Mouse (Mus musculus) lung, postnatal 0 days (tissue): ENCODE measurements around the gene Cdh13. TPM values are rescaled to one million over a fixed set of nuclear protein-coding genes. Genes with fewer than 3 reads are reported as not detected.
A peak's percentile ranks its signal among the peaks of the same experiment; 100 is the strongest.

ENCODE experiments used
- ATAC-seq: fragments of 200-750 bp; cut with Nextera tagmentation; 2 replicates; pipeline ENCODE4 v1.8.0; 2017; ENCODE audit warnings: moderate library complexity
- DNase-seq: peaks from one replicate; pipeline ENCODE4 v3.0.0-alpha.2; 2016; ENCODE audit warnings: low spot score
- H3K27ac ChIP-seq: fragments of 300-500 bp; sonication (generic); 2 replicates; pipeline ENCODE4 v1.5.1; 2014; ENCODE audit warnings: antibody characterized with exemption, mild to moderate bottlenecking, low read length, mixed read lengths
- H3K27me3 ChIP-seq: fragments of 300-500 bp; sonication (generic); replicated peaks from 2 replicates; pipeline ENCODE4 v1.6.1; 2014; ENCODE audit warnings: low read length, mixed read lengths; ENCODE audit not compliant: insufficient read depth
- H3K36me3 ChIP-seq: fragments of 300-500 bp; sonication (generic); 2 replicates; pipeline ENCODE4 v1.6.1; 2014; ENCODE audit warnings: low read length, mixed read lengths; ENCODE audit not compliant: insufficient read depth
- H3K4me1 ChIP-seq: fragments of 300-500 bp; sonication (generic); 2 replicates; pipeline ENCODE4 v1.6.1; 2014; ENCODE audit warnings: antibody characterized with exemption, low read depth, low read length, mixed read lengths; ENCODE audit not compliant: insufficient read depth
- H3K4me2 ChIP-seq: fragments of 300-500 bp; sonication (generic); replicated peaks from 2 replicates; pipeline ENCODE4 v1.6.1; 2014; ENCODE audit warnings: low read depth, mild to moderate bottlenecking, low read length, moderate library complexity, mixed read lengths
- H3K4me3 ChIP-seq: fragments of 300-500 bp; sonication (generic); 2 replicates; pipeline ENCODE4 v1.5.1; 2014; ENCODE audit warnings: low read depth, low read length
- H3K9ac ChIP-seq: fragments of 300-500 bp; sonication (generic); replicated peaks from 2 replicates; pipeline ENCODE4 v1.6.1; 2014; ENCODE audit warnings: low read depth, mild to moderate bottlenecking
- H3K9me3 ChIP-seq: fragments of 300-500 bp; sonication (generic); 2 replicates; pipeline ENCODE4 v1.6.1; 2016; ENCODE audit warnings: low read length, mixed read lengths
- CTCF ChIP-seq: IDR thresholded peaks from 2 replicates; pipeline ENCODE4 v1.5.1; 2016; ENCODE audit warnings: antibody characterized with exemption, mild to moderate bottlenecking
- EP300 ChIP-seq: IDR thresholded peaks from 2 replicates; pipeline ENCODE4 v1.6.1; 2016; ENCODE audit warnings: antibody characterized with exemption, mild to moderate bottlenecking, control low read depth
- WGBS: fragments of 180-500 bp; shearing (Covaris S2); extraction: QIAGEN DNeasy Blood & Tissue Kit; methylation state at CpG from one replicate; pipeline ENCODE4 v1.1.7; 2014; 5-methylcytosine and 5-hydroxymethylcytosine counted together
- polyA plus RNA-seq: library from polyadenylated mRNA; unstranded; fragments of >200 nt; fragmentation: Nextera tagmentation; extraction: Ambion mirVana; gene quantifications from 2 replicates; pipeline ENCODE4 v1.2.1, GENCODE M21; 2015

Gene Cdh13
- polyA plus RNA-seq, 1 experiment from 2014 or later = 8.6 TPM

DNA sequence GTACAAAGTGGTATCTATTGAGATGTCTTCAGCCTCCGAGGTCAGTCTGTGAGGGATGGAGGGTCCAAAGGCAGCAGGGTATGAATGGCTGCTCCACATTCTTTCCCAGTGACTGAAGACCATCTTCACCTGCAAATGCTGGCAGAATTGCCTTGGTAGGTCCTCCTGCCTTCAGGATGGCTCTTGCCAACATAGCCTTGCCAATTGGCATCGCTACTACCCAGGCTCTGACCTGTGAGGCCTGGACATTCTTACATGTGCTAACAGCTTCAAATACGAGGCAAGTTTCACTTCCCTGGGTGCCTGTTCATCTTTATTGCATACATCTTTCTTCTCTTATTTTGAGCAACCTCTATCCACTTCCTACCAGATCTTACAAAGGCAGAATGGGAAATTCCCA lies 425.8 kb downstream of the Cdh13 start:
- ATAC-seq = no peak
- Histone ChIP-seq H3K4me3 (no peak overlapping the region), H3K27me3 (no peaks in the 10 kb centered on the region), H3K4me1 (no peaks in the 10 kb centered on the region), H3K9me3 (no peaks in the 10 kb centered on the region), H3K36me3 (no peaks in the 10 kb centered on the region), H3K9ac (no peak overlapping the region), H3K27ac (no peak overlapping the region), H3K4me2 (no peak overlapping the region)
- TF ChIP-seq EP300 = no peak
- no peak for TF ChIP-seq CTCF
- no peak for DNase-seq
- 74% methylated on average over 3 of the region's 3 CpGs for WGBS

DNA sequence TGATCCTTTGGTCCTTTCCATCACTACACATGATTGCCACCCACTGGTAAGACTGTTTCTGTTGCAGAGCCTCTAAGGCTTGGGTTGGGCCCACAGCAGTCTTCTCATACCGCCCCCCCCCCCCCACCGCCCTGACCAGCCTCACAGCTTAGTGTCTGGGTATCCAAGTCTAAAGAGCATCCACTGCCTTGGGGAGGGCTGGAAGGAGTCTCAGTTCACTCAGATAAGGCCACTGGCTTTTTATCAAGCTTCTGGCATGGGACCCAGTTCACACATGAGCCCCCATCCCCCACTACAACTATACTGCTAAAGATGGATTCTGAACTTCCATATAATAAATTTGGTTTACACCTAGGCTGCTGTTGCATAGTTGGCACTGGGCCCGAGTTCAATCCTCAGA lies 428.1 kb downstream of the Cdh13 start:
- TF ChIP-seq EP300 = no peak
- no peak for TF ChIP-seq CTCF

DNA sequence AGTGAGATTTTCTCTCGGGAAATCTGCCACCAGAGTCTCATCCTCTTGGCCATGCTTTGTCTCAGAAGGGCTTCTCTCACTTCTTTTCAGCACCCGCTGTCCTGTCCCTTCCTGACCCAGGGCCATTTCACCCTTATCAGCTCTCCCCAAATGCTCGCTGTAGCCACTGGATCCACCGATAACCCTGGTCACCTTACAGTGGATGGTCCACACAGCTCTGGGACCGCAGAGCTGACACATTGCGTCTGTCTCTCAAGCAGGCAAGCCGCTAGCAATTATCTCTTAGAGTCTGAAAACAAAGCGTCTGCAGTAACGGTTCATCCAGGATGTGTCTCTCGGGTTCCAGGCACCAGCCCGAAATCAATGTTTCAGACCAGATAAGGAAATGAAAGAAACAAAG lies 429.6 kb downstream of the Cdh13 start:
- Histone ChIP-seq H3K4me1 (no peaks in the 10 kb centered on the region), H3K27me3 (no peaks in the 10 kb centered on the region), H3K36me3 (no peaks in the 10 kb centered on the region), H3K9ac (no peak overlapping the region), H3K4me2 (no peak overlapping the region), H3K9me3 (no peaks in the 10 kb centered on the region), H3K27ac (no peak overlapping the region), H3K4me3 (no peak overlapping the region)
- TF ChIP-seq CTCF (no peak), EP300 (no peak)
- no peak for DNase-seq
- ATAC-seq = no peak
- 30% methylated on average over 11 of the region's 11 CpGs for WGBS

More for the DNA sequence above, 428.1 kb downstream of the Cdh13 start:
- H3K4me2 ChIP-seq = no peak overlapping the region
- no peaks in the 10 kb centered on the region for H3K27me3 ChIP-seq
- H3K27ac ChIP-seq = no peak overlapping the region
- no peak overlapping the region for H3K4me3 ChIP-seq
- H3K9ac ChIP-seq = no peak overlapping the region
- no peaks in the 10 kb centered on the region for H3K9me3 ChIP-seq
- 66% methylated on average over 3 of the region's 3 CpGs for WGBS
- no peak for DNase-seq
- no peak for ATAC-seq
- H3K36me3 ChIP-seq = no peaks in the 10 kb centered on the region
- no peaks in the 10 kb centered on the region for H3K4me1 ChIP-seq

DNA sequence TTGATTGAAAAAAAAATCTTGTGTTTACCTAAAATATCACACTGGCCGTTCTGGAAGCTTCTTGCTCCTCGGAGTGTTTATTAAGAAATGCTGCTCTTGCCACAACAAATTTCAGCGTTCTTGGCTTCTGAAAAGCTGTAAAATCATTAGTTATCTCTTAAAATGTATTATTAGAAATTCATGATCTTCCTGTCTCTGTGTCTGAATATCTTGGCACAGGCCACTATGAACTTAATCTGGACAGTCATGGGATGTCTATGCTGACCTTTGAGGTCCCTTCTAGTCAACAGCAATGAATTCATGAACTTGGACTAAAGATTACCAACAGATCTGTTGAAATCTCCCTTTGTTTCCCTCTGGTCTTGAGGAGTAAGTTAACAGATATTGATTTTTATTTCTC lies 430.1 kb downstream of the Cdh13 start:
- H3K36me3 ChIP-seq = no peaks in the 10 kb centered on the region
- no peaks in the 10 kb centered on the region for H3K4me1 ChIP-seq
- no peak overlapping the region for H3K9ac ChIP-seq
- 31% methylated on average over 3 of the region's 3 CpGs for WGBS
- H3K4me3 ChIP-seq = no peak overlapping the region
- no peak overlapping the region for H3K4me2 ChIP-seq
- TF ChIP-seq CTCF (no peak), EP300 (no peak)
- DNase-seq (peak; percentile 33), ATAC-seq (no peak)
- no peaks in the 10 kb centered on the region for H3K9me3 ChIP-seq
- H3K27me3 ChIP-seq = no peaks in the 10 kb centered on the region
- no peak overlapping the region for H3K27ac ChIP-seq

DNA sequence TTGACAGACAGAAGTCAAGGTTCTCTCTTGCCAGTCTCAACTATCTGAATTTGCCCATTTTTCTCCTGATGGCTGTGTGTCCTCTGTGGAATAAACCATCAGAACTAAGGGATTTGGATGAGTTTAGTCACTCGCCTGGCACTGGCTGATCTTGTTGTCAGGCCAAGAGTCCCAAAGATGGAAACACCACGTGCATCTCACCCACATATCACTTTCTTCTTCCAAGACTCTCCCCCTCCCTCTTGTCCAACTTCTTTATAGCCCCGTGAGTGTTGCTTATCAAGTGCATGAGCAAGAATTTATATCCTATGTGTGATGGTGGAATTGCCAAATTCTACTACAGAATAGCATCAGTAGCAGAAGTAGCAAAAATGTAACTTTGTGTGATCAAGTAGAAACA lies 439.4 kb downstream of the Cdh13 start:
- no peak overlapping the region for H3K27ac ChIP-seq
- H3K4me2 ChIP-seq = no peak overlapping the region
- H3K27me3 ChIP-seq = no peaks in the 10 kb centered on the region
- H3K9ac ChIP-seq = no peak overlapping the region
- ATAC-seq (no peak), DNase-seq (no peak)
- H3K4me3 ChIP-seq = no peak overlapping the region
- no peaks in the 10 kb centered on the region for H3K4me1 ChIP-seq
- TF ChIP-seq EP300 = no peak
- no peak for TF ChIP-seq CTCF
- no peaks in the 10 kb centered on the region for H3K9me3 ChIP-seq
- no peaks in the 10 kb centered on the region for H3K36me3 ChIP-seq
- WGBS = 71% methylated on average over 3 of the region's 3 CpGs

DNA sequence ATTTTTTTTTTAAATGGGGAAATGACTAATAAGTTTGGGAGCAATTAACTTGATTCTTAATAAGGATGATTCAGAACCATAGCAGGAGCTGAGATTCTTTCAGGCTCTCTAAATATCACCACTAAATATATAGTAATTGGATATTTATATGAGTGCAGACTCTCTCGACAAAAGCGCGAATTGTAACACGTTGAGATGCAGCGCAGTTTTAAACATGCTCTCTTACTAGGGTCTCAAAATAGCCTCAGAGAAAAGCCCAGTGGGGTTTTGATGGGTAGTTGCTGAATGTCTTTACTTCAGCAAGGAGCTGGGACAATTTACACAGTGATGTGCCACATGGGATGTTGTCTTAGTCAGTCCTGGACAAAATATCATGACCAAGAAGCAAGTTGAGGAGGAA lies 442.1 kb downstream of the Cdh13 start:
- no peak for DNase-seq
- no peak for TF ChIP-seq CTCF
- no peak for TF ChIP-seq EP300
- Histone ChIP-seq H3K4me2 (no peak overlapping the region), H3K36me3 (no peaks in the 10 kb centered on the region), H3K4me1 (no peaks in the 10 kb centered on the region), H3K27me3 (no peaks in the 10 kb centered on the region), H3K9ac (no peak overlapping the region), H3K4me3 (no peak overlapping the region), H3K27ac (no peak overlapping the region), H3K9me3 (no peaks in the 10 kb centered on the region)
- WGBS = 97% methylated on average over 5 of the region's 5 CpGs
- no peak for ATAC-seq

DNA sequence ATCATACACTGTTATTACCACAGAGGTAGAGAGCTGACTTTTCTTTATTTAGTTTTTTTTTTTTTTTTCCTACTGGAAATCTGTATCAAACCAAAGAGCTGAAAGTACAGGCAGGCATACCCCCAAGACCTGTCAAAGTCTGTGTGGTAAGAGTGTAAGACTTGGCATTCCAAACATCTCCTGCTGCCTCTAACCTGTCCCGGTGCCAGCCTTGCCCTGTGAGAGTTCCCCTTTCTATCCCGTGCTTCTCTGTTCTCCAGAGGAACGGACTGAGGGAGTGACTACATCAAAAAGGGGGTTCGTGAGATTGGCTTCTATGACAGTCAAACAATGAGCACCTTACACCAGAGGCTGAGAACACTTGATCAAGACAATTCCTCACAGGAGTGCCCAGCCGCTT lies 458.2 kb downstream of the Cdh13 start:
- WGBS = 84% methylated on average over 5 of the region's 5 CpGs
- Histone ChIP-seq H3K9me3 (no peaks in the 10 kb centered on the region), H3K27me3 (no peaks in the 10 kb centered on the region), H3K27ac (no peak overlapping the region), H3K36me3 (no peaks in the 10 kb centered on the region), H3K4me1 (no peaks in the 10 kb centered on the region), H3K4me3 (no peak overlapping the region), H3K9ac (no peak overlapping the region), H3K4me2 (no peak overlapping the region)
- no peak for DNase-seq
- TF ChIP-seq EP300 (no peak), CTCF (no peak)
- no peak for ATAC-seq
